Mouse (Mus musculus): ENCODE results near the gene Haus3. TPM values are rescaled to one million over a fixed set of nuclear protein-coding genes. Genes with fewer than 3 reads are reported as not detected.

Haus3 gene
- polyA plus RNA-seq, 1 experiment from 2014 or later: 8.2 TPM

DNA sequence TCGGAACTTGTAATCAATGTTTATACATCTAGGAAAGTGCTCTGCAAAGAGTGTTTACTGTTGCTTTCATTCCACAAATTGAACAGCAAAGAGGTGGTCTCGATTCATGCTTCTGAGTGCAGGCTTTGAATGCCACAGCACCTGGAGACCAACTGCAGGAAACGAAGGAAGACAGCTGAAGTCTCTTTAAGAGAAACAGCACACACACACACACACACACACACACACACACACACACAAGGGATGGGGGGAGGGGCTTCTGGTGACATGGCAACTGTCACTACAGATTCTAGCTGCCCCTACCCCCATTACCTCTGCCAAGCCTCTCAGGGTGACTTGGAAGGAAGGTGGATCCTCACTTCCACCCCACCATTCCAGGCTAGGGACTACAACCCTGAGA, 38.2 kb upstream of the Haus3 start:
- no peak overlapping the region for H3K4me2 ChIP-seq (replicated peaks; ENCODE audit: low read depth, low read length)
- no peaks in the 10 kb centered on the region for H3K9me3 ChIP-seq (ENCODE audit: low read length)
- no peaks in the 10 kb centered on the region for H3K27me3 ChIP-seq (replicated peaks; ENCODE audit: insufficient read depth, low read length)
- no peak overlapping the region for H3K27ac ChIP-seq (ENCODE audit: low read length)
- H3K4me1 ChIP-seq (ENCODE audit: insufficient read depth, low read depth, low read length): no peaks in the 10 kb centered on the region
- no peak overlapping the region for H3K4me3 ChIP-seq (ENCODE audit: low read depth, low read length)
- DNase-seq (ENCODE audit: low spot score) (no peak), ATAC-seq (no peak)
- TF ChIP-seq CTCF (IDR thresholded peaks at IDR 0.05): no peak
- TF ChIP-seq EP300 (IDR thresholded peaks at IDR 0.05): no peak
- H3K36me3 ChIP-seq (ENCODE audit: insufficient read depth, low read length): no peaks in the 10 kb centered on the region
- WGBS: 26% methylated on average over 3 of the region's 3 CpGs
- H3K9ac ChIP-seq (replicated peaks; ENCODE audit: low read depth): no peak overlapping the region

DNA sequence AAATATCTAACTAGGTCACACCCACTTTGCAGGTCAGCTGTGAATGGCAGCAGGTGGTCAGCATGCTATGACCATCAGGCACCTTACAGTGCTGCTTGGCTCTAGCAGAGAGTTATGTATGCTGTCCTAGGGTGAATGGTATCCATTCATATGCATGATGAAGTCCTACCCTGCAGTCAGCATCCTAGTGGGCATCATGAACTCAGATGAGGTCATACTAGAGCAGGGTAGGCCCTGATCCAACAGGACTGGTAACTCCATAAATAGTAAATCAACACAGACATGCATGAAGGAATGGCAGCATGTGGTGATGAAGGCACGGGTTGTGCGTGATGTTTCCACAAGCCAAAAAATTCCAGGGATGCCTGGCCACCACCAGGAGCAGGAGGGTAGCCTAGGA, 36.5 kb upstream of the Haus3 start:
- H3K4me1 ChIP-seq (ENCODE audit: insufficient read depth, low read depth, low read length): no peaks in the 10 kb centered on the region
- no peak overlapping the region for H3K4me2 ChIP-seq (replicated peaks; ENCODE audit: low read depth, low read length)
- no peak overlapping the region for H3K9ac ChIP-seq (replicated peaks; ENCODE audit: low read depth)
- H3K9me3 ChIP-seq (ENCODE audit: low read length): no peaks in the 10 kb centered on the region
- no peak for ATAC-seq
- H3K27ac ChIP-seq (ENCODE audit: low read length): no peak overlapping the region
- no peak overlapping the region for H3K4me3 ChIP-seq (ENCODE audit: low read depth, low read length)
- WGBS: 51% methylated on average over 2 of the region's 2 CpGs
- TF ChIP-seq CTCF (IDR thresholded peaks at IDR 0.05): no peak
- no peak for TF ChIP-seq EP300 (IDR thresholded peaks at IDR 0.05)
- DNase-seq (ENCODE audit: low spot score): no peak
- H3K36me3 ChIP-seq (ENCODE audit: insufficient read depth, low read length): no peaks in the 10 kb centered on the region
- H3K27me3 ChIP-seq (replicated peaks; ENCODE audit: insufficient read depth, low read length): no peaks in the 10 kb centered on the region

DNA sequence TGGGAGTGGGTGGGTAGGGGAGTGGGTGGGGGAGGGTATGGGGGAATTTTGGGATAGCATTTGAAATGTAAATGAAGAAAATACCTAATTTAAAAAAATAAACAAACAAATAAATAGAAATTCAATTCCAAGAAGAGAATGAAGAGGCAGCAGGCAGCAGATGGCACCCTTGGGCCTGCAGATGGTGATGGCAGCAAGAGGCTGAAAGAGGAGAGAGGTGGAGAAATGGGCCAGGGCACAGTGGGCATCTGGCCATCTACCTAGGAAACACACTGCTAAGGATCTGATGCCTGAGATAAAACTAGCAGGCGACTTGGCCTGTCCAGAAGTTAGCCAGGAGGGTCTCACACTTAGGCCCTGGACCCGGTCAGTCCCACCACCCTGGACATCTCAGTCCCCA, 35.6 kb upstream of the Haus3 start:
- no peak overlapping the region for H3K27ac ChIP-seq (ENCODE audit: low read length)
- no peak overlapping the region for H3K4me2 ChIP-seq (replicated peaks; ENCODE audit: low read depth, low read length)
- no peaks in the 10 kb centered on the region for H3K36me3 ChIP-seq (ENCODE audit: insufficient read depth, low read length)
- H3K4me1 ChIP-seq (ENCODE audit: insufficient read depth, low read depth, low read length): no peaks in the 10 kb centered on the region
- DNase-seq (ENCODE audit: low spot score) (no peak), ATAC-seq (no peak)
- no peak overlapping the region for H3K9ac ChIP-seq (replicated peaks; ENCODE audit: low read depth)
- H3K9me3 ChIP-seq (ENCODE audit: low read length): no peaks in the 10 kb centered on the region
- H3K27me3 ChIP-seq (replicated peaks; ENCODE audit: insufficient read depth, low read length): no peaks in the 10 kb centered on the region
- no peak overlapping the region for H3K4me3 ChIP-seq (ENCODE audit: low read depth, low read length)
- TF ChIP-seq EP300 (IDR thresholded peaks at IDR 0.05) (no peak), CTCF (IDR thresholded peaks at IDR 0.05) (no peak)
- 79% methylated on average over 2 of the region's 2 CpGs for WGBS

DNA sequence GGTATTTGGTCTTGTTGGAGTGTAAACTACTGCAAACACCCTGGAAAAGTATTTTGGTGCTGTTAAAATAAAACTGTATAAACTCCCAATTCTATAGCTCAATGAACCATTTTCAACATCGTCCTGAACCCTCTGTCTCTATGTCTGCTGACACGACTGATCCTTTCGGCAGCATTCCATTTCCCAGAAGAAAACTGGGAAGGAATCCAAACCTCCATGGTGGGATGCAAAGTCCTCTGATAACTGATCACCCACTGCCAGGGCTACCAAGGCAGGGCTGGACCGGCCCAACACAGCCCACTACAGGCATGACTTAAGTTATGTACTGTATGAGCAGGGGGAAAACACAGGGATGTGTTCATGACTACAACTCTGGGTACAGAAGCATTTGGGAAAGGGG, 32.7 kb upstream of the Haus3 start:
- Histone ChIP-seq H3K4me1 (ENCODE audit: insufficient read depth, low read depth, low read length) (no peaks in the 10 kb centered on the region), H3K36me3 (ENCODE audit: insufficient read depth, low read length) (no peaks in the 10 kb centered on the region), H3K9ac (replicated peaks; ENCODE audit: low read depth) (no peak overlapping the region), H3K27me3 (replicated peaks; ENCODE audit: insufficient read depth, low read length) (no peaks in the 10 kb centered on the region), H3K4me3 (ENCODE audit: low read depth, low read length) (no peak overlapping the region), H3K27ac (ENCODE audit: low read length) (no peak overlapping the region), H3K9me3 (ENCODE audit: low read length) (no peaks in the 10 kb centered on the region), H3K4me2 (replicated peaks; ENCODE audit: low read depth, low read length) (no peak overlapping the region)
- TF ChIP-seq CTCF (IDR thresholded peaks at IDR 0.05): no peak
- DNase-seq (ENCODE audit: low spot score) (no peak), ATAC-seq (no peak)
- WGBS: 56% methylated on average over 4 of the region's 4 CpGs

DNA sequence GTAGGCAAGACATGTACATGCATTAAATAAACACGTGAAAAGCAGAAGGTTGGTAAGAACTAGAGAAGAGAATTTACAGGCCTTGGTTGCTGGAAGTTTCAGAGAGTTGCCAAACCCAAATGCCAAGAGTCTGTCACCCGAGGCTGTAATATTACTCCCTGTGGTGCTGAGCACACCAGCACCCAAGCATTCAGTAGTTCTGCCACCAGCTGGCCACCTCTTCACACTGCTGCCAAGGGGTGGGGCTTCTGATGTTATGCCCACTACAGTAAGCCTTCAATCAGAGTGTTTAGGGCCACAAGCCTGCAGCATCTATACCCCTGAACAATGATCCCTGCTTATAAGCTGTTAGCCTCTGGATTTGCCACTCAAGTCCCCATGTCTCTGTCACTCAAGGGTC, 32.1 kb upstream of the Haus3 start:
- ATAC-seq: peak; percentile 55
- no peak overlapping the region for H3K27ac ChIP-seq (ENCODE audit: low read length)

DNA sequence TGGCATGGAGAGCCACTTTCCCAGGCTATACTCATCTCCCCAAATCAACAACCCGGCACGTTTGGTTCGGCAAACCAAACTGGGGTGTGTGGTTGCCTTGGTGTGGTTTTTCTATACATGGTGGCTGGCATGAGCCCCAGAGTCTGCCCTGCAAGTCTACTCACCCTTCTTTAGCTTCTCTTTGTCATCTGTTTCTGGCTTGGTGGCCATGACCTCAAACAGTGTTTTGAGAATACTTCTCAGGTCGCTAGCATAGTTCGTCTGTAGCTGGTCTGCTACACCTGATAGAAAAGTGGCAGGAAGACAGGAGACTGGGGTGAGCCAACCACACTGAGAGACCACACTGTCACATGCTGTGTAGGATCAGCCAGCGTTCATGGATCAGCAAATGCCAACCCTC, 29.3 kb upstream of the Haus3 start:
- TF ChIP-seq EP300 (IDR thresholded peaks at IDR 0.05): no peak
- no peak for TF ChIP-seq CTCF (IDR thresholded peaks at IDR 0.05)
- 78% methylated on average over 6 of the region's 6 CpGs for WGBS
- ATAC-seq: no peak

More for the DNA sequence above, 32.1 kb upstream of the Haus3 start:
- Histone ChIP-seq H3K36me3 (ENCODE audit: insufficient read depth, low read length) (no peaks in the 10 kb centered on the region), H3K4me3 (ENCODE audit: low read depth, low read length) (no peak overlapping the region), H3K9me3 (ENCODE audit: low read length) (no peaks in the 10 kb centered on the region), H3K27me3 (replicated peaks; ENCODE audit: insufficient read depth, low read length) (no peaks in the 10 kb centered on the region), H3K9ac (replicated peaks; ENCODE audit: low read depth) (no peak overlapping the region), H3K4me1 (ENCODE audit: insufficient read depth, low read depth, low read length) (no peaks in the 10 kb centered on the region), H3K4me2 (replicated peaks; ENCODE audit: low read depth, low read length) (no peak overlapping the region)
- WGBS: 36% methylated on average over 2 of the region's 2 CpGs
- peak; percentile 36 for DNase-seq (ENCODE audit: low spot score)
- TF ChIP-seq EP300 (IDR thresholded peaks at IDR 0.05) (no peak), CTCF (IDR thresholded peaks at IDR 0.05) (peak; percentile 46)

DNA sequence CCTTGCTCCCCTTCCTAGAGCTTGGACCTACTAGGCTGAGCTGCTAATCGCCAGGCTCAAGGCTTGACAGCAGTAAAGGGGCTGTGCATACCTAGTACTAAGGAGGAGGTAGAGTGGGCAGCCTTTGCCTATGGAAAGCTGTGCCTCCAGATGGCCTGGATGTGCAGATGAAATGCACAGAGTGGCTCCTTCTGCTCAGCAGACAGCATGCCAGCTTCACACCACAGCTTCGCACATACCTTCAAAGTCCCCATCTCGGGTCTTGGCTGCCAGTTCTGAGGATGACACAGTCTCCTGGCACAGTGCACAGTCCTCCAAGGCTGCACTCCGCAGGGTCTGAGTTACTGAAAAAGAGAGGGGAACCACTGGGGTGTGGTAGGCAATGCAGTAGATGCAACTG, 27.9 kb upstream of the Haus3 start:
- Histone ChIP-seq H3K9ac (replicated peaks; ENCODE audit: low read depth) (no peak overlapping the region), H3K9me3 (ENCODE audit: low read length) (no peaks in the 10 kb centered on the region), H3K4me3 (ENCODE audit: low read depth, low read length) (no peak overlapping the region), H3K27me3 (replicated peaks; ENCODE audit: insufficient read depth, low read length) (no peaks in the 10 kb centered on the region), H3K36me3 (ENCODE audit: insufficient read depth, low read length) (no peaks in the 10 kb centered on the region), H3K27ac (ENCODE audit: low read length) (no peak overlapping the region), H3K4me2 (replicated peaks; ENCODE audit: low read depth, low read length) (no peak overlapping the region), H3K4me1 (ENCODE audit: insufficient read depth, low read depth, low read length) (no peaks in the 10 kb centered on the region)
- no peak for DNase-seq (ENCODE audit: low spot score)
- no peak for TF ChIP-seq CTCF (IDR thresholded peaks at IDR 0.05)
- TF ChIP-seq EP300 (IDR thresholded peaks at IDR 0.05): no peak
- ATAC-seq: no peak
- 71% methylated on average over 4 of the region's 4 CpGs for WGBS

More for the DNA sequence above, 29.3 kb upstream of the Haus3 start:
- Histone ChIP-seq H3K9ac (replicated peaks; ENCODE audit: low read depth) (no peak overlapping the region), H3K4me1 (ENCODE audit: insufficient read depth, low read depth, low read length) (no peaks in the 10 kb centered on the region), H3K27me3 (replicated peaks; ENCODE audit: insufficient read depth, low read length) (no peaks in the 10 kb centered on the region), H3K9me3 (ENCODE audit: low read length) (no peaks in the 10 kb centered on the region), H3K36me3 (ENCODE audit: insufficient read depth, low read length) (no peaks in the 10 kb centered on the region), H3K27ac (ENCODE audit: low read length) (no peak overlapping the region), H3K4me3 (ENCODE audit: low read depth, low read length) (no peak overlapping the region), H3K4me2 (replicated peaks; ENCODE audit: low read depth, low read length) (no peak overlapping the region)
- no peak for DNase-seq (ENCODE audit: low spot score)

Measured in lung, postnatal 0 days (tissue).